Mouse (Mus musculus) embryonic facial prominence, embryonic 14.5 days (tissue): ENCODE results near the gene Med4. TPM values are rescaled to one million over a fixed set of nuclear protein-coding genes. Genes with fewer than 3 reads are reported as not detected.

Experiments used
- ATAC-seq: fragments of 200-750 bp; cut with Nextera tagmentation; 2 replicates; pipeline ENCODE4 v1.8.0; 2017; ENCODE audit warnings: low read depth, moderate number of reproducible peaks, moderate TSS enrichment
- DNase-seq: peaks from one replicate; pipeline ENCODE4 v3.0.0-alpha.2; 2015; ENCODE audit warnings: low spot score
- H3K27ac ChIP-seq: fragments of 300-500 bp; sonication (generic); replicated peaks from 2 replicates; pipeline ENCODE4 v1.5.1; 2014; ENCODE audit warnings: low read depth, mild to moderate bottlenecking, low read length, moderate library complexity
- H3K27me3 ChIP-seq: fragments of 300-500 bp; sonication (generic); replicated peaks from 2 replicates; pipeline ENCODE4 v1.6.1; 2014; ENCODE audit warnings: low read length; ENCODE audit not compliant: control insufficient read depth, insufficient read depth
- H3K36me3 ChIP-seq: fragments of 300-500 bp; sonication (generic); 2 replicates; pipeline ENCODE4 v1.6.1; 2014; ENCODE audit warnings: low read length, mixed read lengths; ENCODE audit not compliant: control insufficient read depth, insufficient read depth
- H3K4me1 ChIP-seq: fragments of 300-500 bp; sonication (generic); 2 replicates; pipeline ENCODE4 v1.6.1; 2014; ENCODE audit warnings: antibody characterized with exemption, low read length; ENCODE audit not compliant: control insufficient read depth, insufficient read depth
- H3K4me2 ChIP-seq: fragments of 300-500 bp; sonication (generic); 2 replicates; pipeline ENCODE4 v1.6.1; 2014; ENCODE audit warnings: low read depth, mild to moderate bottlenecking, low read length, moderate library complexity, mixed read lengths
- H3K4me3 ChIP-seq: fragments of 300-500 bp; sonication (generic); 2 replicates; pipeline ENCODE4 v1.5.1; 2014; ENCODE audit warnings: low read depth, mild to moderate bottlenecking, low read length
- H3K9ac ChIP-seq: fragments of 300-500 bp; sonication (generic); 2 replicates; pipeline ENCODE4 v1.6.1; 2014; ENCODE audit warnings: low read depth, mild to moderate bottlenecking, low read length, moderate library complexity, mixed read lengths
- H3K9me3 ChIP-seq: fragments of 300-500 bp; sonication (generic); 2 replicates; pipeline ENCODE4 v1.6.1; 2016; ENCODE audit warnings: low read length; ENCODE audit not compliant: control insufficient read depth
- WGBS: fragments of 180-500 bp; shearing (Covaris S2); extraction: QIAGEN DNeasy Blood & Tissue Kit; methylation state at CpG from one replicate; pipeline ENCODE4 v1.1.7; 2014; 5-methylcytosine and 5-hydroxymethylcytosine counted together
- polyA plus RNA-seq: library from polyadenylated mRNA; unstranded; fragments of >200 nt; fragmentation: Nextera tagmentation; extraction: Ambion mirVana; gene quantifications from 2 replicates; pipeline ENCODE4 v1.2.1, GENCODE M21; 2014

Med4 gene
- polyA plus RNA-seq, 1 experiment from 2014 or later, result 73.5 TPM

- 76% methylated on average over 2 of the region's 2 CpGs for WGBS
- H3K27me3 ChIP-seq, result no peaks in the 10 kb centered on the region
- H3K27ac ChIP-seq, result no peak overlapping the region
- no peak overlapping the region for H3K4me2 ChIP-seq
- DNase-seq, result no peak
- H3K4me3 ChIP-seq, result no peak overlapping the region
- no peaks in the 10 kb centered on the region for H3K9me3 ChIP-seq
- ATAC-seq, result no peak
- no peaks in the 10 kb centered on the region for H3K36me3 ChIP-seq
- H3K9ac ChIP-seq, result no peak overlapping the region
- no peaks in the 10 kb centered on the region for H3K4me1 ChIP-seq
Measured at GRCm38 (mm10) chr14:73535641-73536040, 25.8 kb downstream of the Med4 start.

DNA sequence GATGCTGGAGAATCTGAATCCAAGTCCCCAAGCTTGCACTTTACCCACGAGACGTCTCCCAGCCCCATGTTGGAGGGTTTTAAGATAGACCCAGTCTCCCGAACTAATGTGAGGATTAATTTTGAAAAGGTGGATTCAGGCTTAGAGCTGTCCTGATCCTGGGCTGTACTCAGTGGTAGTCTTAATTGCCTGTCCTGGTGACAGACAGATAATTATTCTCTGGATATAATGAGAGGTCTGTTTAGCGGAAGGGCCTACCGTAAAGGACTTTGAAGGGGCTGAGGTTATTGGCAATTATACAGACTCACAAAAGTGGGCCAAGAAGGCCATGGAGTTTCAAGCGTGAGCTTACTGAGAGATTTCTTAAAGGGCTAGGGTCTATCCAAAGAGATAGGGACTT, 34.0 kb downstream of the Med4 start:
- 53% methylated on average over 6 of the region's 6 CpGs for WGBS
- DNase-seq, result no peak
- no peak for ATAC-seq
- H3K9me3 ChIP-seq, result no peaks in the 10 kb centered on the region
- no peaks in the 10 kb centered on the region for H3K4me1 ChIP-seq
- H3K36me3 ChIP-seq, result no peaks in the 10 kb centered on the region
- no peaks in the 10 kb centered on the region for H3K27me3 ChIP-seq
- no peak overlapping the region for H3K4me2 ChIP-seq
- no peak overlapping the region for H3K9ac ChIP-seq
- no peak overlapping the region for H3K27ac ChIP-seq
- no peak overlapping the region for H3K4me3 ChIP-seq

- H3K27ac ChIP-seq, result no peak overlapping the region
- no peaks in the 10 kb centered on the region for H3K27me3 ChIP-seq
- H3K4me2 ChIP-seq, result no peak overlapping the region
- no peaks in the 10 kb centered on the region for H3K4me1 ChIP-seq
- no peak for DNase-seq
- WGBS, result 56% methylated on average over 4 of the region's 4 CpGs
- ATAC-seq, result no peak
- no peak overlapping the region for H3K4me3 ChIP-seq
- no peaks in the 10 kb centered on the region for H3K36me3 ChIP-seq
- H3K9me3 ChIP-seq, result no peaks in the 10 kb centered on the region
- H3K9ac ChIP-seq, result no peak overlapping the region
Measured at GRCm38 (mm10) chr14:73547034-73547433, 37.2 kb downstream of the Med4 start.

- DNase-seq (no peak), ATAC-seq (no peak)
- Histone ChIP-seq H3K36me3 (no peaks in the 10 kb centered on the region), H3K4me2 (no peak within 1 kb of the TSS), H3K27me3 (no peaks in the 10 kb centered on the region), H3K4me1 (no peaks in the 10 kb centered on the region), H3K27ac (no peak within 1 kb of the TSS), H3K9ac (no peak within 1 kb of the TSS), H3K9me3 (no peaks in the 10 kb centered on the region), H3K4me3 (no peak within 1 kb of the TSS)
- 95% methylated on average over 3 of the region's 3 CpGs for WGBS
Measured at GRCm38 (mm10) chr14:73548051-73548450, 38.2 kb downstream of the Med4 start, which contains the start of gene Nudt15. Gene Nudt15, minus strand, starts transcription at chr14:73548242.

GRCm38 (mm10) chr14:73550291-73550690, 40.5 kb downstream of the Med4 start:
- H3K4me2 ChIP-seq, result no peak overlapping the region
- H3K27ac ChIP-seq, result no peak overlapping the region
- WGBS, result 63% methylated on average over 3 of the region's 3 CpGs
- H3K4me3 ChIP-seq, result no peak overlapping the region
- ATAC-seq (no peak), DNase-seq (no peak)
- peaks cover 5% of the 10 kb centered on the region; the same call in 1 of the 2 replicates for H3K4me1 ChIP-seq
- H3K27me3 ChIP-seq, result no peaks in the 10 kb centered on the region
- no peak overlapping the region for H3K9ac ChIP-seq
- H3K36me3 ChIP-seq, result no peaks in the 10 kb centered on the region
- H3K9me3 ChIP-seq, result no peaks in the 10 kb centered on the region

DNA sequence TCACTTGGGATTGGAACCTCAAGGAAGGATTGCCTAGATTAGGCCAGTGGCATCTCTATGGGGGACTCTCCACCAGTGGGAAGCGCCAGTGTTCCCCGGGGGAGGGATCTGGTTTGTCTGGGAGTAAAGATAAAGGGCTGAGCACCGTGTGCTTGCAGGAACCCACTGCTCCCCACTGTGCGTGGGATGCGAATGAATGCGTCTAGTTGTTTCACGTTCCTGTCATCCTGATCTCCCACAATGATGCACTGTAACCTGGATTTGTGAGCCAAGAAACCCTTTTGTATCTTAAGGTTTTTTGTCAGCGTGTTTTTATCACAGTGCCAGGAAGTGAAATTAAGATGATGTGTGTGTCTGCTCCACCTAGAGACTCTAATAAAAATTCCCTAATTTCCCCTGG, 40.9 kb downstream of the Med4 start:
- H3K4me3 ChIP-seq, result no peak overlapping the region

DNA sequence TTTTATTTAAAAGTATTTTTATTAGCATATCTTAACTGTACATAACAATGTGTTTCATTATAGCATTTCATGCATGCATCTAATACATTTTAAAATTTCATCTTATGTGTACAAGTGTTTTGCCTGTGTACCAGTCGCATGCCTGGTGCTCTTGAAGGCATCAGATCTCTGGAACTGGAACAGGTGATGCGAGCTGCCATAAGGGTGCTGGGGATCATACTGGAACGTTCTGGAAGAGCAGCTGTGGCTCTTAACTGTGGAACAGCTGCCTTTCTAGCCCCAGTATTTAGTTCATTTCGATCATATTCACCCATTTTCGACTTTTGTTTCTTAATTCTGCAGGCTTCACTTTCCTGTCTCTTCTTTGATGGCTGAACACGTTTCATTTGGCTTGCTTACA, 41.3 kb downstream of the Med4 start:
- no peaks in the 10 kb centered on the region for H3K27me3 ChIP-seq
- H3K4me2 ChIP-seq, result no peak overlapping the region
- no peaks in the 10 kb centered on the region for H3K9me3 ChIP-seq
- H3K9ac ChIP-seq, result no peak overlapping the region
- H3K36me3 ChIP-seq, result peaks cover 6% of the 10 kb centered on the region; the same call in 1 of the 2 replicates
- H3K4me1 ChIP-seq, result peaks cover 5% of the 10 kb centered on the region; the same call in 1 of the 2 replicates
- WGBS, result 76% methylated on average over 6 of the region's 6 CpGs
- H3K4me3 ChIP-seq, result no peak overlapping the region
- H3K27ac ChIP-seq, result no peak overlapping the region
- ATAC-seq (no peak), DNase-seq (peak; percentile 19)

More for the DNA sequence above, 40.9 kb downstream of the Med4 start:
- WGBS, result 49% methylated on average over 8 of the region's 8 CpGs
- no peaks in the 10 kb centered on the region for H3K9me3 ChIP-seq
- no peak for ATAC-seq
- no peak for DNase-seq
- no peak overlapping the region for H3K9ac ChIP-seq
- H3K27ac ChIP-seq, result no peak overlapping the region
- peaks cover 5% of the 10 kb centered on the region; the same call in 1 of the 2 replicates for H3K4me1 ChIP-seq
- H3K4me2 ChIP-seq, result no peak overlapping the region
- peaks cover 2% of the 10 kb centered on the region; the same call in 1 of the 2 replicates for H3K36me3 ChIP-seq
- H3K27me3 ChIP-seq, result no peaks in the 10 kb centered on the region

- peak overlapping the region; percentile 65 for H3K27ac ChIP-seq
- H3K9me3 ChIP-seq, result no peaks in the 10 kb centered on the region
- peak overlapping the region; percentile 98 for H3K4me3 ChIP-seq
- WGBS, result 6% methylated on average over 36 of the region's 61 CpGs
- peak; percentile 97 for ATAC-seq
- peak; percentile 96 for DNase-seq
- peaks cover 9% of the 10 kb centered on the region; the same call in 1 of the 2 replicates for H3K36me3 ChIP-seq
- H3K27me3 ChIP-seq, result no peaks in the 10 kb centered on the region
- H3K9ac ChIP-seq, result peak overlapping the region; percentile 93
- peaks cover 5% of the 10 kb centered on the region; the same call in 1 of the 2 replicates for H3K4me1 ChIP-seq
- peak overlapping the region; percentile 77 for H3K4me2 ChIP-seq
Measured at GRCm38 (mm10) chr14:73552341-73553121, 42.7 kb downstream of the Med4 start.
